Mouse (Mus musculus) liver, embryonic 11.5 days (tissue): ENCODE measurements around the gene Dusp21. TPM values are rescaled to one million over a fixed set of nuclear protein-coding genes. Genes with fewer than 3 reads are reported as not detected.
A peak's percentile ranks its signal among the peaks of the same experiment; 100 is the strongest.

ENCODE experiments used
- ATAC-seq: fragments of 200-750 bp; cut with Nextera tagmentation; replicated peaks from 2 replicates; pipeline ENCODE4 v1.8.0; 2017; ENCODE audit warnings: moderate number of reproducible peaks, mild to moderate bottlenecking, moderate TSS enrichment, moderate library complexity; ENCODE audit not compliant: low FRiP score
- DNase-seq: peaks from one replicate; pipeline ENCODE4 v3.0.0-alpha.2; 2017; ENCODE audit warnings: low spot score
- H3K27ac ChIP-seq: fragments of 300-500 bp; sonication (generic); 2 replicates; pipeline ENCODE4 v1.5.1; 2014; ENCODE audit warnings: mild to moderate bottlenecking, low read depth, low read length, control low read depth
- H3K27me3 ChIP-seq: fragments of 300-500 bp; sonication (generic); replicated peaks from 2 replicates; pipeline ENCODE4 v1.6.1; 2014; ENCODE audit warnings: low read length, mixed read lengths; ENCODE audit not compliant: control insufficient read depth, insufficient read depth
- H3K36me3 ChIP-seq: fragments of 300-500 bp; sonication (generic); 2 replicates; pipeline ENCODE4 v1.6.1; 2014; ENCODE audit warnings: mild to moderate bottlenecking, low read length, moderate library complexity, mixed read lengths; ENCODE audit not compliant: control insufficient read depth, insufficient read depth
- H3K4me1 ChIP-seq: fragments of 300-500 bp; sonication (generic); replicated peaks from 2 replicates; pipeline ENCODE4 v1.6.1; 2014; ENCODE audit warnings: low read length, mixed read lengths; ENCODE audit not compliant: control insufficient read depth, insufficient read depth
- H3K4me2 ChIP-seq: fragments of 300-500 bp; sonication (generic); 2 replicates; pipeline ENCODE4 v1.6.1; 2014; ENCODE audit warnings: mild to moderate bottlenecking, control low read depth, moderate library complexity
- H3K4me3 ChIP-seq: fragments of 300-500 bp; sonication (generic); 2 replicates; pipeline ENCODE4 v1.5.1; 2014; ENCODE audit warnings: low read depth, low read length, control low read depth
- H3K9ac ChIP-seq: fragments of 300-500 bp; sonication (generic); 2 replicates; pipeline ENCODE4 v1.6.1; 2014; ENCODE audit warnings: low read depth, low read length, control low read depth
- H3K9me3 ChIP-seq: fragments of 300-500 bp; sonication (generic); 2 replicates; pipeline ENCODE4 v1.6.1; 2016; ENCODE audit warnings: low read length, inconsistent platforms, mixed read lengths; ENCODE audit not compliant: control insufficient read depth
- WGBS: fragments of 180-500 bp; shearing (Covaris S2); extraction: QIAGEN DNeasy Blood & Tissue Kit; methylation state at CpG from one replicate; pipeline ENCODE4 v1.1.7; 2014; 5-methylcytosine and 5-hydroxymethylcytosine counted together
- polyA plus RNA-seq: library from polyadenylated mRNA; unstranded; fragments of >200 nt; fragmentation: Nextera tagmentation; extraction: Ambion mirVana; gene quantifications from 2 replicates; pipeline ENCODE4 v1.2.1, GENCODE M21; 2014

Gene Dusp21
- polyA plus RNA-seq, 1 experiment from 2014 or later, result not detected

GRCm38 (mm10) chrX:18168940-18169339 is 23.3 kb downstream of the Dusp21 start:
- ATAC-seq (no peak), DNase-seq (no peak)
- 91% methylated on average over 1 of the region's 1 CpGs for WGBS
- Histone ChIP-seq H3K4me2 (no peak overlapping the region), H3K9ac (no peak overlapping the region), H3K27me3 (no peaks in the 10 kb centered on the region), H3K36me3 (no peaks in the 10 kb centered on the region), H3K4me3 (no peak overlapping the region), H3K27ac (no peak overlapping the region), H3K4me1 (no peaks in the 10 kb centered on the region), H3K9me3 (no peaks in the 10 kb centered on the region)

DNA sequence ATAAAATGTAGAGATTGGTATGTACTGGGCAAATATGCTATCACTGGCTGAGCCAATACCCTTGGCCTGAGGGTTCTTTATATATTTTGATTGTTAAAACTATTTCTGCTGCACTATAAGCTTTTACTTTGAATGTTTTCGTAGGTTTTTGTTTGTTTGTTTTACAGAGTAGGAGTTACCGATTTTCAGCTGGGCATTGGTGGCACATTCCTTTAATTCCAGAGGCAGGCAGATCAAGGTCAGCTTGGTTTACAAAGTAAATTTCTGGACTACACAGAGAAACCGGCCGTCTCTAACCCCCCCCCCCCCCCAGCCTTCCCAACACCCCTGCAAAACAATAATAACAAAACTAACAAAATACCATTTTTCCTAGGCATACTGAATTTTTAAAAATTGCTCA is 29.2 kb downstream of the Dusp21 start:
- Histone ChIP-seq H3K4me3 (no peak overlapping the region), H3K27ac (no peak overlapping the region), H3K4me1 (peaks cover 12% of the 10 kb centered on the region; the same call in 1 of the 2 replicates), H3K9me3 (no peaks in the 10 kb centered on the region), H3K4me2 (no peak overlapping the region), H3K27me3 (no peaks in the 10 kb centered on the region), H3K9ac (no peak overlapping the region), H3K36me3 (no peaks in the 10 kb centered on the region)
- 43% methylated on average over 4 of the region's 4 CpGs for WGBS
- no peak for DNase-seq
- no peak for ATAC-seq

- H3K36me3 ChIP-seq, result no peaks in the 10 kb centered on the region
- DNase-seq, result no peak
- H3K9ac ChIP-seq, result no peak overlapping the region
- H3K4me1 ChIP-seq, result peaks cover 12% of the 10 kb centered on the region; the same call in 1 of the 2 replicates
- no peak overlapping the region for H3K27ac ChIP-seq
- H3K4me2 ChIP-seq, result no peak overlapping the region
- H3K4me3 ChIP-seq, result no peak overlapping the region
- H3K27me3 ChIP-seq, result no peaks in the 10 kb centered on the region
- H3K9me3 ChIP-seq, result no peaks in the 10 kb centered on the region
- no peak for ATAC-seq
- 69% methylated on average over 4 of the region's 4 CpGs for WGBS
Observed at GRCm38 (mm10) chrX:18177803-18178202, 32.1 kb downstream of the Dusp21 start.

DNA sequence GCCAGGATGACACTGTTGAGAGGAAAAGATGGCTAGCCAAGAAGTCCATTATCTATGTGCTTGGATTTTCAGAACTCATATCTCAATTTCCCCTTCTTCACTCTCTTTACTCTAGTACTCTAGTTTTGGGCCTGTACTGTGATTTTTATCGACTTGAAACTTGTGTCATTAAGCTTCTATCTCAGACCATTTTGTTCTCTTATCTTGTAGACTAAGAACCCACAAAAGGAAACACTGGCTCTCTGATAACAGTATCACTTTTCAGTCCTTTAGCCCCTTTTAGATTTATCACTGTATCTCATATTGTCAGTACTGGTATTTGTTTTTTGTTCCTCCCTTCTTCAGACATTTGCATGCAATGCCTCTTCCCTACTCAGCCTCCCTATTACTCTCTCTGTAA is 33.8 kb downstream of the Dusp21 start:
- ATAC-seq (peak; percentile 79), DNase-seq (no peak)
- peaks cover 12% of the 10 kb centered on the region; the same call in 1 of the 2 replicates for H3K4me1 ChIP-seq
- no peak overlapping the region for H3K4me3 ChIP-seq
- no peaks in the 10 kb centered on the region for H3K27me3 ChIP-seq
- 36% methylated on average over 1 of the region's 1 CpGs for WGBS
- no peak overlapping the region for H3K9ac ChIP-seq
- H3K27ac ChIP-seq, result no peak overlapping the region
- no peak overlapping the region for H3K4me2 ChIP-seq
- H3K36me3 ChIP-seq, result no peaks in the 10 kb centered on the region
- H3K9me3 ChIP-seq, result no peaks in the 10 kb centered on the region

GRCm38 (mm10) chrX:18187203-18187602 is 41.5 kb downstream of the Dusp21 start:
- Histone ChIP-seq H3K9me3 (no peaks in the 10 kb centered on the region), H3K27me3 (no peaks in the 10 kb centered on the region), H3K36me3 (no peaks in the 10 kb centered on the region), H3K4me1 (peaks cover 3% of the 10 kb centered on the region; the same call in 1 of the 2 replicates), H3K9ac (no peak overlapping the region), H3K4me3 (no peak overlapping the region), H3K27ac (no peak overlapping the region), H3K4me2 (no peak overlapping the region)
- no peak; the same call in 1 of the 2 replicates for ATAC-seq
- no peak for DNase-seq

DNA sequence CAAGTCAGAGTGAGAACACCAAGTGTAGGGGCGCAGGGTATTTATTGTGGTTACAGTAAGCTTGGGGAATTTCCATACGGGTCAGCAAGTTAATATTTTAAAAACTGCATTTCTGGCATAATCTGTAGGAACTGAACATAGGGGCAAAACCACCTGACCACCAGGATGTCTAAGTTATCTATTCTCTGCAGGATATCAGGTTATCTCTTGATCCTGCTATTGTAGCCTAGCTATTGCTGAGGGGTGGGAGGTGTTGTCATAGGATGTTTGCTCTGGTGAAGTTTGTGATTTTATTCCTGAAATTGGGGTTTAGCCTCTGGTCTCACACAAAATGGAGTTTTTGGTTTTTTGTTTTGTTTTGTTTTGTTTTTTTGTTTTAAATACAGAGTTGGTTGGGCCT is 42.6 kb downstream of the Dusp21 start:
- Histone ChIP-seq H3K27me3 (no peaks in the 10 kb centered on the region), H3K4me1 (0 out of 2 replicates have a peak, but pooled peaks cover 3% of the 10 kb centered on the region), H3K9ac (no peak overlapping the region), H3K4me3 (no peak overlapping the region), H3K36me3 (no peaks in the 10 kb centered on the region), H3K4me2 (no peak overlapping the region), H3K27ac (no peak overlapping the region), H3K9me3 (no peaks in the 10 kb centered on the region)
- ATAC-seq (no peak), DNase-seq (no peak)
- 70% methylated on average over 2 of the region's 2 CpGs for WGBS

Other genes starting within 250 kb of the Dusp21 start
- 22.8 and 25.5 TPM in 2 replicates for gene Kdm6a, start 16.7 kb downstream of the Dusp21 start, polyA plus RNA-seq